Mouse (Mus musculus): ENCODE results near the gene Fbxo44. TPM values are rescaled to one million over a fixed set of nuclear protein-coding genes. Genes with fewer than 3 reads are reported as not detected.

Gene Fbxo44
- polyA plus RNA-seq, 1 experiment, result 2.1 TPM

GRCm38 (mm10) chr4:148109215-148109614 is 51.1 kb downstream of the Fbxo44 start:
- H3K27me3 ChIP-seq (ENCODE audit: control insufficient read depth, insufficient read depth, insufficient read length), result no peaks in the 10 kb centered on the region
- H3K4me3 ChIP-seq (ENCODE audit: insufficient read depth, poor library complexity, severe bottlenecking), result no peak overlapping the region
- no peak overlapping the region for H3ac ChIP-seq (ENCODE audit: control insufficient read depth, insufficient read length, low read depth)
- TF ChIP-seq MAX (IDR thresholded peaks at IDR 0.05), result no peak
- no peak for TF ChIP-seq MYOG (IDR thresholded peaks at IDR 0.05; ENCODE audit: control insufficient read depth, extremely low read depth, insufficient read length)
- TF ChIP-seq CTCF (IDR thresholded peaks at IDR 0.05; ENCODE audit: control insufficient read depth, insufficient read depth, insufficient read length), result no peak
- TF ChIP-seq FOSL1 (IDR thresholded peaks at IDR 0.05; ENCODE audit: insufficient read depth, low read length, poor library complexity, severe bottlenecking), result no peak
- TF ChIP-seq USF1 (IDR thresholded peaks at IDR 0.05; ENCODE audit: low read depth), result no peak
- TF ChIP-seq MYOD1 (IDR thresholded peaks at IDR 0.05; ENCODE audit: control insufficient read depth, insufficient read length, low read depth), result no peak
- no peak for TF ChIP-seq CEBPB (IDR thresholded peaks at IDR 0.05; ENCODE audit: low read depth)
- no peaks in the 10 kb centered on the region for H3K36me3 ChIP-seq (ENCODE audit: control insufficient read depth, insufficient read depth)
- H3K79me3 ChIP-seq (ENCODE audit: low read depth), result no peaks in the 10 kb centered on the region
- no peaks in the 10 kb centered on the region for H3K79me2 ChIP-seq (ENCODE audit: control insufficient read depth, insufficient read depth)

GRCm38 (mm10) chr4:148108565-148109100 is 51.6 kb downstream of the Fbxo44 start:
- H3K36me3 ChIP-seq (ENCODE audit: control insufficient read depth, insufficient read depth), result no peaks in the 10 kb centered on the region
- no peak overlapping the region for H3ac ChIP-seq (ENCODE audit: control insufficient read depth, insufficient read length, low read depth)
- TF ChIP-seq MAX (IDR thresholded peaks at IDR 0.05), result no peak
- TF ChIP-seq USF1 (IDR thresholded peaks at IDR 0.05; ENCODE audit: low read depth), result no peak
- TF ChIP-seq FOSL1 (IDR thresholded peaks at IDR 0.05; ENCODE audit: insufficient read depth, low read length, poor library complexity, severe bottlenecking), result no peak
- no peak for TF ChIP-seq MYOG (IDR thresholded peaks at IDR 0.05; ENCODE audit: control insufficient read depth, extremely low read depth, insufficient read length)
- no peak for TF ChIP-seq CEBPB (IDR thresholded peaks at IDR 0.05; ENCODE audit: low read depth)
- TF ChIP-seq CTCF (IDR thresholded peaks at IDR 0.05; ENCODE audit: control insufficient read depth, insufficient read depth, insufficient read length), result no peak
- no peak for TF ChIP-seq MYOD1 (IDR thresholded peaks at IDR 0.05; ENCODE audit: control insufficient read depth, insufficient read length, low read depth)
- no peaks in the 10 kb centered on the region for H3K79me2 ChIP-seq (ENCODE audit: control insufficient read depth, insufficient read depth)
- H3K4me3 ChIP-seq (ENCODE audit: insufficient read depth, poor library complexity, severe bottlenecking), result no peak overlapping the region
- H3K27me3 ChIP-seq (ENCODE audit: control insufficient read depth, insufficient read depth, insufficient read length), result no peaks in the 10 kb centered on the region
- no peaks in the 10 kb centered on the region for H3K79me3 ChIP-seq (ENCODE audit: low read depth)

- H3ac ChIP-seq (ENCODE audit: control insufficient read depth, insufficient read length, low read depth), result no peak overlapping the region
- no peaks in the 10 kb centered on the region for H3K36me3 ChIP-seq (ENCODE audit: control insufficient read depth, insufficient read depth)
- H3K27me3 ChIP-seq (ENCODE audit: control insufficient read depth, insufficient read depth, insufficient read length), result no peaks in the 10 kb centered on the region
- no peaks in the 10 kb centered on the region for H3K79me2 ChIP-seq (ENCODE audit: control insufficient read depth, insufficient read depth)
- H3K79me3 ChIP-seq (ENCODE audit: low read depth), result no peaks in the 10 kb centered on the region
- TF ChIP-seq USF1 (IDR thresholded peaks at IDR 0.05; ENCODE audit: low read depth), result no peak
- no peak for TF ChIP-seq CEBPB (IDR thresholded peaks at IDR 0.05; ENCODE audit: low read depth)
- no peak for TF ChIP-seq FOSL1 (IDR thresholded peaks at IDR 0.05; ENCODE audit: insufficient read depth, low read length, poor library complexity, severe bottlenecking)
- no peak for TF ChIP-seq MAX (IDR thresholded peaks at IDR 0.05)
- no peak for TF ChIP-seq CTCF (IDR thresholded peaks at IDR 0.05; ENCODE audit: control insufficient read depth, insufficient read depth, insufficient read length)
- no peak for TF ChIP-seq MYOG (IDR thresholded peaks at IDR 0.05; ENCODE audit: control insufficient read depth, extremely low read depth, insufficient read length)
- no peak for TF ChIP-seq MYOD1 (IDR thresholded peaks at IDR 0.05; ENCODE audit: control insufficient read depth, insufficient read length, low read depth)
- H3K4me3 ChIP-seq (ENCODE audit: insufficient read depth, poor library complexity, severe bottlenecking), result no peak overlapping the region
These were observed 52.5 kb downstream of the Fbxo44 start for GRCm38 (mm10) chr4:148107621-148108291.

- Histone ChIP-seq H3K79me3 (ENCODE audit: low read depth) (no peaks in the 10 kb centered on the region), H3ac (ENCODE audit: control insufficient read depth, insufficient read length, low read depth) (no peak overlapping the region), H3K79me2 (ENCODE audit: control insufficient read depth, insufficient read depth) (no peaks in the 10 kb centered on the region), H3K4me3 (ENCODE audit: insufficient read depth, poor library complexity, severe bottlenecking) (no peak overlapping the region), H3K36me3 (ENCODE audit: control insufficient read depth, insufficient read depth) (no peaks in the 10 kb centered on the region), H3K27me3 (ENCODE audit: control insufficient read depth, insufficient read depth, insufficient read length) (peaks cover 25% of the 10 kb centered on the region)
- TF ChIP-seq MYOD1 (IDR thresholded peaks at IDR 0.05; ENCODE audit: control insufficient read depth, insufficient read length, low read depth) (no peak), MYOG (IDR thresholded peaks at IDR 0.05; ENCODE audit: control insufficient read depth, extremely low read depth, insufficient read length) (no peak), CTCF (IDR thresholded peaks at IDR 0.05; ENCODE audit: control insufficient read depth, insufficient read depth, insufficient read length) (no peak), USF1 (IDR thresholded peaks at IDR 0.05; ENCODE audit: low read depth) (no peak), MAX (IDR thresholded peaks at IDR 0.05) (no peak), FOSL1 (IDR thresholded peaks at IDR 0.05; ENCODE audit: insufficient read depth, low read length, poor library complexity, severe bottlenecking) (no peak), CEBPB (IDR thresholded peaks at IDR 0.05; ENCODE audit: low read depth) (no peak)
These were observed 56.1 kb downstream of the Fbxo44 start for GRCm38 (mm10) chr4:148104146-148104545.

Small RNAs within 50 kb of the gene (microRNA-seq; reads per million reads assigned to microRNA genes)
- gene Mir7022 (ENCODE audit: borderline microRNAs expressed), result 0.16 reads per million

Other genes starting within 250 kb of the Fbxo44 start
- gene Plod1, start 223.7 kb downstream of the Fbxo44 start, polyA plus RNA-seq (2012; fragmentation: generic; extraction: Trizol), result 49.2 TPM
- gene 2510039O18Rik, start 219.6 kb downstream of the Fbxo44 start, polyA plus RNA-seq (2012; fragmentation: generic; extraction: Trizol), result 46.5 TPM
- 1.2 TPM for gene Nppb, start 174.7 kb downstream of the Fbxo44 start, polyA plus RNA-seq (2012; fragmentation: generic; extraction: Trizol)
- gene Nppa, start 159.8 kb downstream of the Fbxo44 start, polyA plus RNA-seq (2012; fragmentation: generic; extraction: Trizol), result not detected
- gene Clcn6, start 121.7 kb downstream of the Fbxo44 start, polyA plus RNA-seq (2012; fragmentation: generic; extraction: Trizol), result 11.5 TPM
- 16.1 TPM for gene Mthfr, start 121.4 kb downstream of the Fbxo44 start, polyA plus RNA-seq (2012; fragmentation: generic; extraction: Trizol)
- gene Agtrap, start 72.5 kb downstream of the Fbxo44 start, polyA plus RNA-seq (2012; fragmentation: generic; extraction: Trizol), result 8.2 TPM
- gene Mad2l2, start 30.1 kb downstream of the Fbxo44 start, polyA plus RNA-seq (2012; fragmentation: generic; extraction: Trizol), result 35.6 TPM
- gene Draxin, start 29.8 kb downstream of the Fbxo44 start, polyA plus RNA-seq (2012; fragmentation: generic; extraction: Trizol), result 0.01 TPM
- gene Fbxo6, start 8.3 kb downstream of the Fbxo44 start, polyA plus RNA-seq (2012; fragmentation: generic; extraction: Trizol), result 54.4 TPM
- gene Fbxo2, start 139 bp upstream of the Fbxo44 start, polyA plus RNA-seq (2012; fragmentation: generic; extraction: Trizol), result 14.2 TPM
- gene Disp3, start 127.5 kb upstream of the Fbxo44 start, polyA plus RNA-seq (2012; fragmentation: generic; extraction: Trizol), result 0.04 TPM